In the genomic region with DNA sequence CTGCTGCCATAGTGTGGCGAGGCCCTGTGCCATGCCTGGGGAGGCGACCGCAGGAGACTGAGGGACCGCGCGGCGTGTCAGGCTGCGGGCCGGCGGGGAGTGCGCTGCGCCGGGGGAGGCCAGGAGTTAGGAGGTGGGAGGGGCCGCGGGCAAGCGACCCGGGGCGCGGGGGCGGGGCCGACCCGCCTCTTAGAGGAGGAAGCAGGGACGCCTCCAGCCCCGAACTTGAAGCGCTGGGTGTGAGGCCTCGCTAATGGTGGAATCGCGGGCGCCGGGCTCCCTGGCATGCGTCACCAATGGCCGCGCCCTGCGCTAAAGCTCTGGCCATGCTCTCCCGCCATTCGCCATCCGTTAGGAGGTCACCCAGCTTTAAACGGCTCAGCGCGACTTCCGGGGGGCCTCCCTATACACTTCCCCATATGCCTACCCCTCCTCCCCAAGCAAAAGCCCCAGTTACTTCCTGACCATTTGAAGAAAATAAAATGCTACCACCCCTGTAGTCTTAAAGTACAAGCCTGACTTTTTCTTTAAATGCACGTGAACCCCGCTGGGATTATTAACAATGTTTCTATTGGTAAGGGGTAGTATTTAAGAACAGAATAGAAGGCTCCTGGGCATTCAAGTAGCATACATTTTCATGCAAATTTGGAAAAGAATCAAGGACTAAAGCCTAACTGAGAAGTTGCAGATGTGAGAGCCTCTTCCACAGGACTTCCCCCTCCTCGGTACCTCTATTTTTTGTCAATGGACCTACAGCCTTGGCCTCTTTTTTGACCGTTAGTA, we compare ENCODE assay signal across 8 mouse cellular contexts. TPM values are rescaled to one million over a fixed set of nuclear protein-coding genes. Genes with fewer than 3 reads are reported as not detected.
DNase-seq lines count a peak whose midpoint lies in the region; ATAC-seq and TF ChIP-seq lines count a peak whose summit lies in the region.

A gene (minus strand): TSS at position 344 of the 783 bp plus-strand sequence.

- no peaks in the 10 kb centered on the region for H3K36me3 ChIP-seq in hindbrain, embryonic 11.5 days (ENCODE audit: control insufficient read depth, insufficient read depth, low read length)

- in situ Hi-C loops in Patski (cut with MboI; ENCODE audit: low pct_unique_long_range_greater_than_20kb), result no loop called here

- H3K27me3 ChIP-seq in Patski, result no peaks in the 10 kb centered on the region
- no peaks in the 10 kb centered on the region for H3K27me3 ChIP-seq in cerebellum, adult 2 months (ENCODE audit: control insufficient read depth, insufficient read depth, low read length)
- no peaks in the 10 kb centered on the region for H3K27me3 ChIP-seq in hindbrain, embryonic 11.5 days (ENCODE audit: control insufficient read depth, insufficient read depth, low read length)

- TF ChIP-seq POLR2A in cerebellum, adult 2 months (IDR thresholded peaks at IDR 0.05; ENCODE audit: borderline replicate concordance, insufficient read depth, low read length), result no peak

- peak within 1 kb of the TSS; percentile 88 for H3K27ac ChIP-seq in cerebellum, adult 2 months (ENCODE audit: insufficient read depth, low read length)
- H3K27ac ChIP-seq in hindbrain, embryonic 11.5 days (ENCODE audit: low read depth, low read length), result peak within 1 kb of the TSS; percentile 86

- no peak for TF ChIP-seq CTCF in Patski (IDR thresholded peaks at IDR 0.05)
- no peak for TF ChIP-seq CTCF in cerebellum, adult 2 months (IDR thresholded peaks at IDR 0.05; ENCODE audit: borderline replicate concordance, insufficient read depth, low read depth, low read length)

- 12% methylated on average over 22 of the region's 45 CpGs for WGBS in cerebellum, adult 2 months
- WGBS in hindbrain, embryonic 11.5 days, result 23% methylated on average over 24 of the region's 45 CpGs

- peak within 1 kb of the TSS; percentile 44 for H3K4me2 ChIP-seq in hindbrain, embryonic 11.5 days (replicated peaks; ENCODE audit: low read depth, low read length)

- POLR2A ChIA-PET in Patski (lab: Charles Lee), result no interaction called here

- H3K9me3 ChIP-seq in hindbrain, embryonic 11.5 days (ENCODE audit: control insufficient read depth, low read length), result no peaks in the 10 kb centered on the region

- H3K9ac ChIP-seq in hindbrain, embryonic 11.5 days (ENCODE audit: low read depth, low read length), result peak within 1 kb of the TSS; percentile 88

- H3K4me1 ChIP-seq in cerebellum, adult 2 months (ENCODE audit: control insufficient read depth, insufficient read depth, low read length), result no peaks in the 10 kb centered on the region; the same call in 1 of the 2 replicates
- no peaks in the 10 kb centered on the region for H3K4me1 ChIP-seq in hindbrain, embryonic 11.5 days (replicated peaks; ENCODE audit: control insufficient read depth, insufficient read depth, low read length)

- ATAC-seq in Patski, result peak; percentile 71
- peak; percentile 90 for ATAC-seq in hindbrain, embryonic 11.5 days (ENCODE audit: low FRiP score)

- peak within 1 kb of the TSS; percentile 80 for H3K4me3 ChIP-seq in cerebellum, adult 2 months (replicated peaks; ENCODE audit: insufficient read depth, low read depth, low read length)
- H3K4me3 ChIP-seq in hindbrain, embryonic 11.5 days (ENCODE audit: low read depth, low read length), result peak within 1 kb of the TSS; percentile 62

- CTCF ChIA-PET in Patski (lab: Charles Lee), result no interaction called here

- no peak for DNase-seq in Patski (ENCODE audit: low read depth, low spot score)
- DNase-seq in cerebellum, adult 2 months, result peak in 1 of 2 experiments; percentile 66
- peak in 1 of 2 experiments; percentile 26 for DNase-seq in frontal cortex, adult 2 months (ENCODE audit: extremely low spot score in 1 of 2, low spot score in 1 of 2)
- DNase-seq in hindbrain, embryonic 11.5 days (ENCODE audit: low spot score), result peak; percentile 76
- peak; percentile 17 to 39 for DNase-seq in layer of hippocampus, postnatal 25 days (ENCODE audit: extremely low spot score in 1 of 2, low spot score in 1 of 2)
- DNase-seq in lung, postnatal 4 days, result peak; percentile 72 to 82
- peak; percentile 81 for DNase-seq in retina, postnatal 1 day
- DNase-seq in urinary bladder, postnatal 25 days (ENCODE audit: low spot score), result peak; percentile 24

RNA-seq across cellular contexts. Expression of the gene that starts here (rescaled TPM):
- polyA plus RNA-seq in Patski (2021), result 23.4 TPM
- 79.0 and 81.8 TPM in 2 replicates for polyA plus RNA-seq in cerebellum, adult 2 months (2012; rRNA removed)
- 66.2 and 72.0 TPM in 2 replicates for polyA plus RNA-seq in frontal cortex, adult 2 months (2012; rRNA removed)
- polyA plus RNA-seq in hindbrain, embryonic 11.5 days (2014; fragmentation: Nextera tagmentation; extraction: Ambion mirVana), result 106 and 110 TPM in 2 replicates
- 100 to 1,000 TPM in 1 of 2 experiments, 10 to 100 TPM in 1; 82.0 to 102 TPM for total RNA-seq in layer of hippocampus, postnatal 25 days (2021)
